Mouse (Mus musculus) lung, postnatal 25 days (tissue): ENCODE results near the gene Gm16434.
"Not testable (repeated sequence)": the region's sequence is repeated elsewhere in the genome, so short reads cannot be mapped to it uniquely, and the experiment has no call there.

Experiments used
- DNase-seq: peaks from one replicate; pipeline ENCODE4 v3.0.0; 2022; ENCODE audit warnings: low spot score

The Gm16434 gene

DNA sequence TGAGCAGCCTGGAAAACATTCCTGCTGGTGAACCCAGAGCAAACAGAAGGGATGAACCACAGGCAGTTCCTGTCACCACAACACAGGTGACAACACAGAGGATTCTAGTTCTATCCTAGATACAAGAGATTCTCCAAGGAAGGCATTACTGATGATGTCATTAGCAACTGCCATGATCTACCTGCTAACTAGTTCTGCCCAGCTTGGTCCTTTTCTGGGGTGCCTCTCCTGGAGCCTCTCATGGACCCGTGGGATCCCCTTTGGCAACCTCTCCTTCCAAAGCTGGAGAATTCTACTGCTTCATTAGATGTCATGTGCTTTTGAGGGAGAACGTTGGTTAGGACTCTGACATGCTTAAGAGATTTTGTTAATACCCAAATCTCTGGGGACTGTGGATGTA, at the start of gene Gm16434:
Gene Gm16434, minus strand, starts transcription at position 101 of the 400 bp plus-strand sequence.
- DNase-seq, result not testable (repeated sequence)

DNA sequence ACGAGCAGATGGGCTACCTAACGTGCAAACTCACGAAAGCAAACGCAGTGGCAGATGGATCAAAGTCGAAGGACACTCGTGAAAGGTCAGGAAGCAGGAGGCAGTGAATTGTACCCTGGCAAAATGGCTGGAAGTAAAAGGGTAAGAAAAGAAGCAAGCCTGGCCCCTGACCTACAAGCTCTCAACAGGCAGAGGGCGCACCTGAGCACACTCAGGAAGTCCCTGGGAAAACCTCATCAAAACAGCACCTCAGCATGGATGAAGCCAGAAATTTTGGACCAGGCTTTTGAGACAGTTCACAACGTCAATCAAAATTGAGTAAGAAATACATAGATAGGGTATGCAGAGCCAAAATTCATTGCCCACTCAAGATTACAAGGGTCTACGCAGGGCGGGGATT, 49.2 kb upstream of the Gm16434 start:
- DNase-seq, result not testable (repeated sequence)

DNA sequence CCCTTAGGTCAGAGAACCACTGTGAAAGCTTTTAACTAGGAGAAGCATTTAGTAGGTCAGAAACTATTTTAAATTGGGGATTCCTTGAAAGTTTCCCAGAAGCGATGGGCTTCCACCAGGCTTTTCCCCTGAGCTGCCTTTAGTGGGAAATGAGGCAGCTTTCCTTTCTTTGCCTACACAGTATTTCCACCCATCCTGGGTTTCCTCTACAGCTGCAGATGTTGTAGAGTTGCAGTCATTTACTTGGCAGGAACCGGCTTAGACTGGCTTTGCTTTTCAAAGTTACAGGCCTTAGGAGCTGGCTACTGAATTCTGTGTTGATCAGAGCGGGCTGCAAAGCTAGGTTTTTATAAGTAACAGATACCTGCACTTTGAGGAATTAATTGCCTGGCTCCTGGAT, 5.7 kb upstream of the Gm16434 start:
- DNase-seq, result not testable (repeated sequence)

DNA sequence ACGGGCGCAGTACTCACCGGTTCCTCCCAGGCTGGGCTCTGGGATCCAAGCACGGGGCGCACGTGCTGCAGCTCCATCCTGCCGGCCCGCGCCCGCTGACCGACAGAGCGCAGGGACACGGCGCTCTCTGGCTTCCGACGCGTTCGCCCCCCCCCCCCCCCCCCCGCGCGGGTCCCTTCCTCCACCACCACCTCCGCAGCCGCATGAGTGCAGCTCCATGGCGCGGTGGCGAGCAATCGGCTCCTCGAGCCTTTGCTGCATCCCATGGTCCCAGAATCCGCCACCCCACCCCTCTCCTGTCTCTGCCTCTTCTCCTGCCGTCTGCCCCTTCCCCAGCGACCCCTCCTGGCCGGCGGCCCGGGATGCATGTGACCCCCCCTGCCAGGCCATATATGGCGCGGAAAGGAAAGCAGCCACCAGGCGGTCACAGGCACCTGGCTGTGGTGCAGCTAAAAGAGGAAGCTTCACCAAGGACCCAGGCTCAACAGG, 19.8 kb downstream of the Gm16434 start, which contains the start of gene Gm3512:
Gene Gm3512, minus strand, starts transcription at position 51 of the 489 bp plus-strand sequence.
- not testable (repeated sequence) for DNase-seq
